Mouse (Mus musculus): ENCODE results near the gene Cdk5r1. TPM values are rescaled to one million over a fixed set of nuclear protein-coding genes. Genes with fewer than 3 reads are reported as not detected.

The Cdk5r1 gene
- total and polyA plus RNA-seq, 3 experiments: 1.1 to 1.2 TPM; not detected in 1

DNA sequence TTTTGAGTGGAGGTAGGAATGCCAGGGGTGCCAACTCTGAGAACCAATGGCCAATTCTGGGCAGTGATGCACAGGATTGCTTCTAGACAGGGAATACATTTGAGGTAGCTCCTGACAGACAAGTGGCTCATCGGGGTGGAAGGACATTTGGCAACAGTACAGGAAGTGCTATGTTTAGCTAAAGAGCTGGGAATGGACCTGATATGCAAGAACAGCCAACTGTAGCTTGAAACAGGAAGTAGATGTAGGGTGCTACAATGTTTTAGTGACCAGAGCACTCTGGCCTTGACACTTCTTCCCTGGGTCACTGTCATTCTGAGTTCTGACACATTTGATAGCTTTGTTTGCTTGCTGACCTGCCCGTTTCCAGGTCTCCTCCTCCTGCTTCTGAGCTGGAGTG, 46.0 kb downstream of the Cdk5r1 start:
- peaks cover 15 to 20% of the 10 kb centered on the region in 2 experiments for H3K4me1 ChIP-seq (ENCODE audit: control insufficient read depth in 1 of 2, insufficient read depth in 2 of 2, low read length in 2 of 2)
- TF ChIP-seq EP300 (IDR thresholded peaks at IDR 0.05; ENCODE audit: low read depth in 1 of 2, low read length in 2 of 2): peak; percentile 22 to 37; a peak in 2 of 4 replicates
- no peak for TF ChIP-seq HCFC1 (IDR thresholded peaks at IDR 0.05; ENCODE audit: low read depth, low read length)
- H3K27me3 ChIP-seq (ENCODE audit: control insufficient read depth in 1 of 2, insufficient read depth in 2 of 2, low read length in 2 of 2): no peaks in the 10 kb centered on the region
- no peak overlapping the region for H3K4me3 ChIP-seq (ENCODE audit: control insufficient read depth in 1 of 2, insufficient read depth in 1 of 2, low read depth in 2 of 2, low read length in 2 of 2)
- H3K9ac ChIP-seq (ENCODE audit: control insufficient read depth, low read depth, low read length, poor library complexity, severe bottlenecking): no peak overlapping the region
- H3K9me3 ChIP-seq (replicated peaks; ENCODE audit: insufficient read depth, low read length): no peaks in the 10 kb centered on the region
- no peaks in the 10 kb centered on the region for H3K79me2 ChIP-seq (ENCODE audit: control insufficient read depth, insufficient read depth, low read length, poor library complexity)
- H3K27ac ChIP-seq (ENCODE audit: control insufficient read depth, low read depth, low read length): no peak overlapping the region; the same call in 1 of the 2 replicates
- peaks cover 0 to 18% of the 10 kb centered on the region in 2 experiments; a peak in 2 of 4 replicates for H3K36me3 ChIP-seq (ENCODE audit: control insufficient read depth in 1 of 2, insufficient read depth in 2 of 2, low read length in 2 of 2)
- DNase-seq (ENCODE audit: low read depth, low spot score): peak; percentile 58

- no peak overlapping the region for H3K9ac ChIP-seq (ENCODE audit: control insufficient read depth, low read depth, low read length, poor library complexity, severe bottlenecking)
- peak; percentile 16 for DNase-seq (ENCODE audit: low read depth, low spot score)
Measured at GRCm38 (mm10) chr11:80523410-80523809, 46.6 kb downstream of the Cdk5r1 start.

GRCm38 (mm10) chr11:80524213-80524612, 47.4 kb downstream of the Cdk5r1 start:
- no peaks in the 10 kb centered on the region for H3K27me3 ChIP-seq (ENCODE audit: control insufficient read depth in 1 of 2, insufficient read depth in 2 of 2, low read length in 2 of 2)
- no peak overlapping the region for H3K27ac ChIP-seq (ENCODE audit: control insufficient read depth, low read depth, low read length)
- H3K79me2 ChIP-seq (ENCODE audit: control insufficient read depth, insufficient read depth, low read length, poor library complexity): no peaks in the 10 kb centered on the region
- no peak overlapping the region for H3K9ac ChIP-seq (ENCODE audit: control insufficient read depth, low read depth, low read length, poor library complexity, severe bottlenecking)
- DNase-seq (ENCODE audit: low read depth, low spot score): peak; percentile 40
- H3K36me3 ChIP-seq (ENCODE audit: control insufficient read depth in 1 of 2, insufficient read depth in 2 of 2, low read length in 2 of 2): peaks cover 0 to 18% of the 10 kb centered on the region in 2 experiments; a peak in 2 of 4 replicates
- H3K9me3 ChIP-seq (replicated peaks; ENCODE audit: insufficient read depth, low read length): no peaks in the 10 kb centered on the region
- no peak overlapping the region for H3K4me3 ChIP-seq (ENCODE audit: control insufficient read depth in 1 of 2, insufficient read depth in 1 of 2, low read depth in 2 of 2, low read length in 2 of 2)
- H3K4me1 ChIP-seq (ENCODE audit: control insufficient read depth in 1 of 2, insufficient read depth in 2 of 2, low read length in 2 of 2): peaks cover 15 to 20% of the 10 kb centered on the region in 2 experiments
- TF ChIP-seq ELF1 (IDR thresholded peaks at IDR 0.05; ENCODE audit: low read depth, low read length) (no peak), SIN3A (IDR thresholded peaks at IDR 0.05; ENCODE audit: low read length) (0 out of 2 replicates have a peak, but pooled peaks have one; percentile 19), MXI1 (IDR thresholded peaks at IDR 0.05; ENCODE audit: low read depth, low read length) (no peak), TBP (IDR thresholded peaks at IDR 0.05; ENCODE audit: low read depth, low read length) (peak; percentile 28; the same call in 1 of the 2 replicates), ZNF384 (IDR thresholded peaks at IDR 0.05; ENCODE audit: low read depth, low read length) (peak; percentile 54), MEF2A (IDR thresholded peaks at IDR 0.05; ENCODE audit: extremely low read depth, insufficient replicate concordance, low read depth, low read length, poor library complexity, severe bottlenecking) (no peak), RCOR1 (IDR thresholded peaks at IDR 0.05; ENCODE audit: low read depth, low read length) (no peak), EP300 (IDR thresholded peaks at IDR 0.05; ENCODE audit: low read depth in 1 of 2, low read length in 2 of 2) (peak; percentile 9 to 63; a peak in 2 of 4 replicates), E2F4 (IDR thresholded peaks at IDR 0.05; ENCODE audit: borderline replicate concordance, low read depth, low read length) (no peak), CTCF (IDR thresholded peaks at IDR 0.05 in 2 of 3, conservative IDR thresholded peaks at IDR 0.05 in 1 of 3; ENCODE audit: control insufficient read depth in 1 of 3, insufficient read depth in 1 of 3, low read depth in 2 of 3, low read length in 3 of 3, poor library complexity in 1 of 3, severe bottlenecking in 1 of 3) (no peak), TCF12 (IDR thresholded peaks at IDR 0.05; ENCODE audit: low read depth, low read length) (no peak), KAT2A (conservative IDR thresholded peaks at IDR 0.05; ENCODE audit: low read depth, low read length) (no peak), NELFE (IDR thresholded peaks at IDR 0.05; ENCODE audit: low read depth, low read length) (no peak), POLR2A (IDR thresholded peaks at IDR 0.05; ENCODE audit: control insufficient read depth in 1 of 2, insufficient read depth in 1 of 2, low read depth in 1 of 2, low read length in 2 of 2, poor library complexity in 1 of 2) (no peak), RAD21 (IDR thresholded peaks at IDR 0.05; ENCODE audit: low read depth, low read length) (no peak), GABPA (IDR thresholded peaks at IDR 0.05; ENCODE audit: low read depth, low read length) (no peak), MYC (IDR thresholded peaks at IDR 0.05; ENCODE audit: low read depth, low read length) (no peak), ZMIZ1 (IDR thresholded peaks at IDR 0.05; ENCODE audit: low read depth, low read length) (no peak), UBTF (IDR thresholded peaks at IDR 0.05; ENCODE audit: borderline replicate concordance, insufficient read depth, low read depth, low read length) (no peak), MAX (IDR thresholded peaks at IDR 0.05; ENCODE audit: low read length) (no peak), MYB (IDR thresholded peaks at IDR 0.05; ENCODE audit: low read depth, low read length) (peak; percentile 33; the same call in 1 of the 2 replicates), GATA1 (IDR thresholded peaks at IDR 0.05; ENCODE audit: low read depth, low read length) (peak; percentile 48; the same call in 1 of the 2 replicates), ZKSCAN1 (IDR thresholded peaks at IDR 0.05; ENCODE audit: low read depth, low read length) (no peak), POLR2AphosphoS2 (IDR thresholded peaks at IDR 0.05; ENCODE audit: low read length) (no peak)

More at GRCm38 (mm10) chr11:80523410-80523809, 46.6 kb downstream of the Cdk5r1 start:
- no peaks in the 10 kb centered on the region for H3K79me2 ChIP-seq (ENCODE audit: control insufficient read depth, insufficient read depth, low read length, poor library complexity)
- peaks cover 15 to 20% of the 10 kb centered on the region in 2 experiments for H3K4me1 ChIP-seq (ENCODE audit: control insufficient read depth in 1 of 2, insufficient read depth in 2 of 2, low read length in 2 of 2)
- H3K27ac ChIP-seq (ENCODE audit: control insufficient read depth, low read depth, low read length): no peak overlapping the region; the same call in 1 of the 2 replicates
- H3K27me3 ChIP-seq (ENCODE audit: control insufficient read depth in 1 of 2, insufficient read depth in 2 of 2, low read length in 2 of 2): no peaks in the 10 kb centered on the region
- no peak overlapping the region for H3K4me3 ChIP-seq (ENCODE audit: control insufficient read depth in 1 of 2, insufficient read depth in 1 of 2, low read depth in 2 of 2, low read length in 2 of 2)
- no peaks in the 10 kb centered on the region for H3K9me3 ChIP-seq (replicated peaks; ENCODE audit: insufficient read depth, low read length)
- H3K36me3 ChIP-seq (ENCODE audit: control insufficient read depth in 1 of 2, insufficient read depth in 2 of 2, low read length in 2 of 2): peaks cover 0 to 18% of the 10 kb centered on the region in 2 experiments; a peak in 2 of 4 replicates
- no peak for TF ChIP-seq POLR2A (IDR thresholded peaks at IDR 0.05; ENCODE audit: control insufficient read depth in 1 of 2, insufficient read depth in 1 of 2, low read depth in 1 of 2, low read length in 2 of 2, poor library complexity in 1 of 2)
- no peak for TF ChIP-seq TCF12 (IDR thresholded peaks at IDR 0.05; ENCODE audit: low read depth, low read length)
- no peak for TF ChIP-seq BHLHE40 (IDR thresholded peaks at IDR 0.05; ENCODE audit: borderline replicate concordance, low read depth, low read length)

Data from MEL (cell line).